Mouse (Mus musculus) E14TG2a.4 (cell line): ENCODE measurements around the gene Ptprn2.
A peak's percentile ranks its signal among the peaks of the same experiment; 100 is the strongest.

Source experiments
- CTCF ChIP-seq: conservative IDR thresholded peaks from 2 replicates; pipeline ENCODE4 v1.5.1; 2014; ENCODE audit warnings: low read length
- POU5F1 ChIP-seq: IDR thresholded peaks from 2 replicates; pipeline ENCODE4 v1.6.1; 2014; ENCODE audit warnings: low read length, borderline replicate concordance

GRCm38 (mm10) chr12:117035243-117035642 lies 549.7 kb downstream of the Ptprn2 start:
- TF ChIP-seq CTCF (peak; percentile 81), POU5F1 (no peak)
